Mouse (Mus musculus) CH12.LX (cell line): ENCODE results near the gene Rpl9-ps1. TPM values are rescaled to one million over a fixed set of nuclear protein-coding genes. Genes with fewer than 3 reads are reported as not detected.

ENCODE experiments used
- DNase-seq: peaks from one replicate; pipeline ENCODE4 v3.0.0-alpha.2; 2013; ENCODE audit errors: extremely low read depth
- H3K27ac ChIP-seq: 2 replicates; pipeline ENCODE4 v1.5.1; 2012; ENCODE audit warnings: low read depth, mild to moderate bottlenecking, control low read depth, moderate library complexity; ENCODE audit not compliant: insufficient read depth
- H3K27me3 ChIP-seq: replicated peaks from 2 replicates; pipeline ENCODE3; 2012; ENCODE audit warnings: inconsistent platforms
- H3K36me3 ChIP-seq, 2 experiments: replicated peaks in 1 of 2; 2 replicates each; pipeline versions ENCODE3 to v1.6.1; 2012; ENCODE audit warnings: inconsistent platforms in 1 of 2, low read length in 1 of 2, mild to moderate bottlenecking in 1 of 2, mixed read lengths in 1 of 2, moderate library complexity in 1 of 2; ENCODE audit not compliant: control insufficient read depth in 1 of 2, insufficient read depth in 1 of 2
- H3K4me1 ChIP-seq, 2 experiments: 2 replicates each; pipeline ENCODE4 v1.6.1; 2012; ENCODE audit warnings: inconsistent platforms in 1 of 2, moderate library complexity in 1 of 2; ENCODE audit not compliant: insufficient read depth in 2 of 2, control insufficient read depth in 1 of 2
- H3K4me2 ChIP-seq: 2 replicates; pipeline ENCODE4 v1.6.1; 2012; ENCODE audit warnings: low read depth, mild to moderate bottlenecking, control low read depth; ENCODE audit not compliant: poor library complexity, insufficient read depth, severe bottlenecking
- H3K4me3 ChIP-seq, 3 experiments: fragments of 150-350 bp in 1 of 3; sonication (generic) in 1 of 3; replicated peaks in 1 of 3; 2 replicates each; pipeline versions ENCODE3 to v1.5.1; 2011 to 2012; ENCODE audit warnings: low read depth in 2 of 3, low read length in 2 of 3, mild to moderate bottlenecking in 2 of 3, moderate library complexity in 2 of 3, control low read depth in 1 of 3, improper control_type of control experiment in 1 of 3, inconsistent platforms in 1 of 3, mixed read lengths in 1 of 3; ENCODE audit not compliant: poor library complexity in 1 of 3
- H3K79me2 ChIP-seq: replicated peaks from 2 replicates; pipeline ENCODE4 v1.6.1; 2012; ENCODE audit warnings: mild to moderate bottlenecking, moderate library complexity; ENCODE audit not compliant: control insufficient read depth, poor library complexity, insufficient read depth, severe bottlenecking; ENCODE audit errors: extremely low read depth
- H3K9ac ChIP-seq: 2 replicates; pipeline ENCODE4 v1.6.1; 2012; ENCODE audit warnings: low read depth, mild to moderate bottlenecking, control low read depth, moderate library complexity; ENCODE audit not compliant: insufficient read depth
- H3K9me3 ChIP-seq: replicated peaks from 2 replicates; pipeline ENCODE3; 2012; ENCODE audit warnings: low read length, inconsistent platforms, mixed read lengths
- CHD1 ChIP-seq: IDR thresholded peaks from 2 replicates; pipeline ENCODE4 v1.6.1; 2012; ENCODE audit warnings: low read depth, low read length, improper control_type of control experiment, inconsistent platforms
- CHD2 ChIP-seq: IDR thresholded peaks from 2 replicates; pipeline ENCODE4 v1.6.1; 2011; ENCODE audit warnings: low read length, improper control_type of control experiment
- CTCF ChIP-seq, 2 experiments: IDR thresholded peaks in 1 of 2; conservative IDR thresholded peaks in 1 of 2; 2 replicates each; pipeline ENCODE4 v1.5.1; 2011 to 2012; ENCODE audit warnings: low read depth in 2 of 2, low read length in 2 of 2, improper control_type of control experiment in 1 of 2, inconsistent platforms in 1 of 2, mild to moderate bottlenecking in 1 of 2, moderate library complexity in 1 of 2
- ELF1 ChIP-seq: IDR thresholded peaks from 2 replicates; pipeline ENCODE4 v1.6.1; 2014; ENCODE audit warnings: low read depth, mild to moderate bottlenecking, inconsistent platforms, low read length, improper control_type of control experiment
- EP300 ChIP-seq: IDR thresholded peaks from 2 replicates; pipeline ENCODE4 v1.6.1; 2011; ENCODE audit warnings: low read length, improper control_type of control experiment
- ETS1 ChIP-seq: conservative IDR thresholded peaks from 2 replicates; pipeline ENCODE4 v1.6.1; 2012; ENCODE audit warnings: low read depth, mild to moderate bottlenecking, inconsistent platforms, low read length, improper control_type of control experiment, moderate library complexity
- HCFC1 ChIP-seq: IDR thresholded peaks from 2 replicates; pipeline ENCODE4 v1.6.1; 2012; ENCODE audit warnings: low read depth, mild to moderate bottlenecking, inconsistent platforms, low read length, improper control_type of control experiment
- KAT2A ChIP-seq: IDR thresholded peaks from 2 replicates; pipeline ENCODE4 v1.6.1; 2012; ENCODE audit warnings: low read length, improper control_type of control experiment, inconsistent platforms; ENCODE audit not compliant: insufficient replicate concordance
- MAFK ChIP-seq: IDR thresholded peaks from 2 replicates; pipeline ENCODE4 v1.6.1; 2011; ENCODE audit warnings: low read length, improper control_type of control experiment; ENCODE audit not compliant: insufficient replicate concordance
- MAX ChIP-seq: IDR thresholded peaks from 2 replicates; pipeline ENCODE4 v1.6.1; 2011; ENCODE audit warnings: low read length, improper control_type of control experiment
- MAZ ChIP-seq: IDR thresholded peaks from 2 replicates; pipeline ENCODE4 v1.6.1; 2012; ENCODE audit warnings: low read depth, mild to moderate bottlenecking, inconsistent platforms, low read length, improper control_type of control experiment, moderate library complexity
- MYC ChIP-seq: IDR thresholded peaks from 2 replicates; pipeline ENCODE4 v1.6.1; 2011; ENCODE audit warnings: low read depth, mild to moderate bottlenecking, improper control_type of control experiment, low read length
- NELFE ChIP-seq: IDR thresholded peaks from 2 replicates; pipeline ENCODE4 v1.6.1; 2011; ENCODE audit warnings: low read depth, low read length, improper control_type of control experiment
- POLR2A ChIP-seq: IDR thresholded peaks from 2 replicates; pipeline ENCODE4 v1.6.1; 2011; ENCODE audit warnings: low read depth, mild to moderate bottlenecking, improper control_type of control experiment, low read length
- POLR2AphosphoS2 ChIP-seq: IDR thresholded peaks from 2 replicates; pipeline ENCODE4 v1.6.1; 2011; ENCODE audit warnings: low read depth, low read length, improper control_type of control experiment
- RAD21 ChIP-seq: IDR thresholded peaks from 2 replicates; pipeline ENCODE4 v1.6.1; 2011; ENCODE audit warnings: low read depth, mild to moderate bottlenecking, low read length, improper control_type of control experiment, moderate library complexity
- RCOR1 ChIP-seq: conservative IDR thresholded peaks from 2 replicates; pipeline ENCODE4 v1.6.1; 2012; ENCODE audit warnings: low read depth, mild to moderate bottlenecking, inconsistent platforms, low read length, improper control_type of control experiment
- TCF12 ChIP-seq: IDR thresholded peaks from 2 replicates; pipeline ENCODE4 v1.6.1; 2014; ENCODE audit warnings: low read depth, mild to moderate bottlenecking, inconsistent platforms, low read length, improper control_type of control experiment
- UBTF ChIP-seq: IDR thresholded peaks from 2 replicates; pipeline ENCODE4 v1.6.1; 2012; ENCODE audit warnings: low read depth, mild to moderate bottlenecking, inconsistent platforms, low read length, improper control_type of control experiment, moderate library complexity
- USF2 ChIP-seq: conservative IDR thresholded peaks from 2 replicates; pipeline ENCODE4 v1.6.1; 2011; ENCODE audit warnings: low read depth, low read length, improper control_type of control experiment
- ZC3H11A ChIP-seq: IDR thresholded peaks from 2 replicates; pipeline ENCODE4 v1.6.1; 2012; ENCODE audit warnings: low read depth, mild to moderate bottlenecking, inconsistent platforms, low read length, improper control_type of control experiment
- ZMIZ1 ChIP-seq: IDR thresholded peaks from 2 replicates; pipeline ENCODE4 v1.6.1; 2012; ENCODE audit warnings: low read depth, mild to moderate bottlenecking, inconsistent platforms, low read length, improper control_type of control experiment
- ZNF384 ChIP-seq: IDR thresholded peaks from 2 replicates; pipeline ENCODE4 v1.6.1; 2012; ENCODE audit warnings: low read depth, low read length, improper control_type of control experiment, inconsistent platforms
- dilution Hi-C: fragments of 300-500 bp; cut with MboI; formaldehyde crosslinking; loops from 2 replicates; pipeline ENCODE4 v1.14.3; 2020; ENCODE audit warnings: low sequenced_read_pairs; ENCODE audit not compliant: extremely low pct_unique_long_range_greater_than_20kb, extremely low pct_ligation_motif_present
- in situ Hi-C: fragments of 300-500 bp; cut with MboI; formaldehyde crosslinking; loops from 3 replicates; pipeline ENCODE4 v1.14.3; 2019; ENCODE audit warnings: low sequenced_read_pairs, low pct_ligation_motif_present, low pct_unique_long_range_greater_than_20kb, mixed read lengths
- polyA plus RNA-seq: library from polyadenylated mRNA; unstranded; fragments of >175 nt; gene quantifications from 2 replicates; pipeline ENCODE4 v1.2.1, GENCODE M21; 2012; ENCODE audit warnings: low read depth; ENCODE audit not compliant: insufficient read length
- total RNA-seq, 2 experiments: library from RNA; depleted of rRNA; stranded (reverse); fragments of 300-350 nt in 1 of 2; fragments of >200 nt in 1 of 2; gene quantifications; 2 replicates each; pipeline ENCODE4 v1.2.3; 2012 to 2014

Rpl9-ps1 gene
- total and polyA plus RNA-seq, 3 experiments = not detected

- H3K9ac ChIP-seq = no peak overlapping the region
- dilution Hi-C loops = no loop called here
- no peak overlapping the region for H3K27ac ChIP-seq
- TF ChIP-seq EP300 = no peak
- TF ChIP-seq RAD21 = no peak
- TF ChIP-seq MYC = no peak
- TF ChIP-seq ZNF384 = no peak
- TF ChIP-seq CTCF (conservative IDR thresholded peaks at IDR 0.05 in 1 of 2, IDR thresholded peaks at IDR 0.05 in 1 of 2; ENCODE audit: low read depth in 2 of 2, low read length in 2 of 2) = no peak
- no peak for TF ChIP-seq MAZ
- TF ChIP-seq NELFE = no peak
- TF ChIP-seq UBTF = no peak
- no peak for TF ChIP-seq CHD2
- TF ChIP-seq HCFC1 = no peak
- TF ChIP-seq MAX = no peak
- TF ChIP-seq ZMIZ1 = no peak
- H3K27me3 ChIP-seq = peaks cover 7% of the 10 kb centered on the region
- no peak for DNase-seq
- peaks cover 0 to 6% of the 10 kb centered on the region in 2 experiments; a peak in 2 of 4 replicates for H3K4me1 ChIP-seq
- H3K36me3 ChIP-seq = no peaks in the 10 kb centered on the region
- H3K9me3 ChIP-seq = no peaks in the 10 kb centered on the region
- in situ Hi-C loops = no loop called here
- no peaks in the 10 kb centered on the region for H3K79me2 ChIP-seq
- H3K4me3 ChIP-seq = no peak overlapping the region
- H3K4me2 ChIP-seq = no peak overlapping the region
Measured at GRCm38 (mm10) chr11:83671743-83672142, 26.3 kb upstream of the Rpl9-ps1 start.

GRCm38 (mm10) chr11:83663532-83663931, 18.1 kb upstream of the Rpl9-ps1 start:
- Histone ChIP-seq H3K4me2 (no peak overlapping the region), H3K9ac (no peak overlapping the region), H3K27me3 (peaks cover 11% of the 10 kb centered on the region), H3K79me2 (no peaks in the 10 kb centered on the region), H3K27ac (no peak overlapping the region), H3K9me3 (no peaks in the 10 kb centered on the region), H3K36me3 (no peaks in the 10 kb centered on the region), H3K4me1 (peaks cover 3 to 8% of the 10 kb centered on the region in 2 experiments; a peak in 2 of 4 replicates), H3K4me3 (no peak overlapping the region)
- DNase-seq = no peak
- dilution Hi-C loops = no loop called here
- no peak for TF ChIP-seq ELF1
- no peak for TF ChIP-seq POLR2AphosphoS2
- no peak for TF ChIP-seq TCF12
- TF ChIP-seq USF2 = no peak
- no peak for TF ChIP-seq CHD1
- no peak for TF ChIP-seq ZC3H11A
- TF ChIP-seq NELFE = no peak
- TF ChIP-seq KAT2A = no peak
- TF ChIP-seq POLR2A = no peak
- no peak for TF ChIP-seq MAFK
- no peak for TF ChIP-seq MAX
- TF ChIP-seq CTCF (conservative IDR thresholded peaks at IDR 0.05 in 1 of 2, IDR thresholded peaks at IDR 0.05 in 1 of 2; ENCODE audit: low read depth in 2 of 2, low read length in 2 of 2) = no peak
- TF ChIP-seq RCOR1 = no peak
- TF ChIP-seq ETS1 = no peak
- in situ Hi-C loops = no loop called here
